Mouse (Mus musculus) brain, adult 2 months (tissue): ENCODE results near the gene Nmnat3.
A peak's percentile ranks its signal among the peaks of the same experiment; 100 is the strongest.
"Not testable (repeated sequence)": the region's sequence is repeated elsewhere in the genome, so short reads cannot be mapped to it uniquely, and the experiment has no call there.

Experiments
- DNase-seq: peaks from one replicate; pipeline ENCODE4 v3.0.0; 2011; ENCODE audit warnings: low read depth, low spot score

The Nmnat3 gene

DNA sequence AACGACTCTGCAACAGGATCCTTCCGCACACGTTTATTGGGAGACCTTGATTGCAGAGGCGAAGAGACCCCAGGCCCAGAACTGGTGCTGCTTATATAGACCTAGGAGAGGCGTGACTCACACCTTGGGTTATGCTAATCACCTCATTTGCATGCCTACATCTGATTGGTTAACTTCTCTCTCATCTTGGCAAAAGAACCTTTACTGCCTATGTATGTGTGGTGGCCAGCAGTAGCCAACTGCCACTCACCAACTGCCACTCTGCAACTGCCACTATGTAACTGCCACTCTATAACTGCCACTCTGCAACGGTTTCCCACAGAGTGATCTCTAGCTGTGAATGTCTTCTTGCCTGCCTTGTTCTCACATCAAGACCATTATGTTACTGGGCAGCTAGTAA lies at the start of gene Nmnat3:
TSS of gene Nmnat3 (plus strand) at position 301 of the 400 bp plus-strand sequence.
- DNase-seq = not testable (repeated sequence)

DNA sequence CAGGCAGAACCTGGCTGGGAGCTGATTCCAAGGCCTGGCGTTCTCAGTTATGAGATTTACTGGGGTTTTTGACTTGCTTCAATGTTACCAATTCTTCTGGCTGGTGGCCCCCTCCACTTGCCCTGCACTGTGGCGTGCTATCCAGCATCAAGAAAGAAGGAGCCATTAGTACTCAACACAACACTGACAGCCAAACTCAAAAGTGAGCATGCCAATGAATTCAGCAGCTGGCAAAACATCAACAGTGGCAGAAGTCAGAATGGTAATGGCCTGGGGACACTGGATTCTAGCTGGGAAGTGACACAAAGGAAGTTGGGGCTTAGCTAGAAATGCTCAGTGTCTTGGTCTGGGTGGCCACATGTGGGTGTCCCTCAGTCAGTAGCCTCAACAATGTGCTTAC lies 43.8 kb upstream of the Nmnat3 start:
- DNase-seq = no peak

DNA sequence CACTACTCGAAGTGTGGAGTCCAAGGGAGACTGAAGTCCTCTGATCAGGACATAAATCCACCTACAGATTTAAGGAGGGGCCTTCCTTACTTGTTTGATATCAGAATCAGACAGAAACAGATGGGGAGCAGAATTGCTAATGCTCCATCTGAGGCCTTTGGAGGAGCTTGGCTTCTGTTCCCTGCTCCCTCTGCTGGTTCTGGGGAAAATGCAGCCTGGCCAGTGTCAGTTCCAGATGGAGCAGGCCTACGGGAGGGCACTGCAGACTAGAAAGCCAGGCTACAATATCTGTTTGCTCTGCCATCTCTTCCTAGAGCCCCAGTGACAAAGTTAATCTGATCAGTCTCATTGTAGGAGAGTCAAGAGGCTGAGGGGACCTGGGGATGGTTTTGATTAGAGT lies 43.0 kb upstream of the Nmnat3 start:
- peak; percentile 93 for DNase-seq

DNA sequence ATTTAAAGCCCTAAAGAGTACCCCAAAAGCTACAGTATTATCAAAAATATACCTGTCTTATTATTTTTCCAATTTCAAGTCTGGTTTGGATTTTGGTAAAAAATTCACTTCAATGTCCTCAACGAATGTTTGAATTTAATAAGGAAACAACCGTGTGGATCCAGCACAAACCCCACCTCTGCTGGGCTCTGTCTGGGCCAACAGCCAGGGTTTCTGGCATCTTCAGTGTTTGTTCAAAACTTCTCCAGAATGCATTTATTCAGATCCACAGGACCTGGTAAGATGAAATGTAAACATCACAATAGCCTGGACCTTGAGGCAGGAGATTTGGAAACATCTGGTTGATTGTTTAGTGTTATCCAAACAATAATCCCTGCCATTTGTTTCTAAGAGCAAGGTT lies 42.0 kb upstream of the Nmnat3 start:
- DNase-seq = no peak

DNA sequence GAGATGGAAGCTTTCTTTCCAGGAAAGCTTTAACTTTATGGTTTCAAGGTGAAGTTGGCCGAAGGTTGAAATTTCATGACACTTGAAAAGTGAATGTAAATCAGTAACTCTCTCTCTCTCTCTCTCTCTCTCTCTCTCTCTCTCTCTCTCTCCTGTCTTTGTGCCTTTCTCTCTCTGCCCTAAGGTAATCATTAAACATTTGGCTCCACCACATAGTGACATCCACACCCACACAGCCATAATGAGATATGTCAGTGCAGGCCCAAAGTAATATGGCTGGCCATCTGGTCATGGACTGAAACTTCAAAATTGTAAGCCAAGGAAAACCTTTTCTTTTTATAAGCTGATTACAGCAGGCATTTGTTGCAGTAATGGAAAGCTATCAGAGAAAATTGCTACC lies 40.9 kb upstream of the Nmnat3 start:
- DNase-seq = no peak

DNA sequence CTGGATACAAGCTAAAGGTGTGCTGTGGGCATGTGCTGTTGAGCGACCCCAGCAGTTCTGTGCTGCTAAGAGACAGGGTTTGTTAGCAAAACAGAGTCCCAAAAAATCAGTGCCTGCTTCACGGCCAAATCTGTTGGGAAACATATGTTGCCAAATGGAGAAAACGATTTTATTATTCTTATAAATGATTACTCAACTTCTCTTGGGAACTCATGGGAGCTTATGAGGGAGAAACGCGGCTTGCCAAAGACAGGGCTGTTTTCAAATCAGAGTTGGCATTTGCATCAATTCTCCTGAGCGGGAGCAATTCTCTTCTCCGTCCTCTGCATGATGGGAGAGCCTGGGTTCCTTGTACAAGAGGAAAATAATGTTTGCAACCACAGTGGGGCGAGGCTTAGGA lies 27.0 kb upstream of the Nmnat3 start:
- peak; percentile 47 for DNase-seq

DNA sequence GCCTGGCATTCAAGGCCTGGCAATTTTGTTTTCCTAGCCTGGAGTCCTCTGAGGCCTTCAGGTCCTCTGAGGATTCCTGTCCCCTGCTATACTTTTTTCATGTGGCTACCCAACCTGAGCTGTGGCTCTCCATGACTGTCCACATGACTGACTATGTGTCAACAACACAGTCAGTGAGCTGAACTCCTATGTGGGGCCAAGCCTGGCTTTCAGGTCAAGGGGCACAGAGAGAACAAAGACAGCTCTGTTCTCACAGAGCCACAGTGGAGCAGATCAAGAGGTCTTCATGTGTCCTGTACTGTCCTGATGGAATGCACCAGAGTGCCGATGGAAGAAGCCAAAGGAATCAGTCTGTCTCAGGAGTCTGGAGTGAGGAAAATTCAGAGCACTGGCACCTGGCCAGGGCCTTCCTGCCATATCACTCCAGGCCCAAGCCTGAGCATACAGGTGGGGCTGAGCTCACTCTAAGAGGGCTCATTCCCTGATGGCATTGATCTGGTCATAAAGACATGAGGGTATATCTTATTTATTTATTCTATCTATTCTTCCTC lies 25.7 kb upstream of the Nmnat3 start:
- DNase-seq = no peak

DNA sequence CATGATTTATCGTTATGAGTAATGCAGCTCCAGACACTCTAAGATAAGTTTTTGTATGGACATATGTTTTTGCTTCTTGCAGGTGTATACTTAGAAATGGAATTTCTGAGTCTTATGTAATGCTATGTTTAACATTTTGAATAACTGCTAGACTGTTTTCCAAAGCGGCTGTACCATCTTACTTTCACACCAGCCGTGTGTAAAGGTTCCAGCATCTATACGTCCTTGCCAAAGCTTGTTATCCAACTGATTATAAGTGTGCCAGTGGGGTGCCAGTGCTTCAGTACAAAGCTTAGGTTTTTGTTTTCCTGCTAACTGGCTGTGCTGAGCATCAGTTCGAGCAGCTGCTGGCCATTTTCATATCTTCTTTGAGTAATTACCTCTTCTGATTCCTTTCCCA lies 22.3 kb upstream of the Nmnat3 start:
- peak; percentile 64 for DNase-seq

DNA sequence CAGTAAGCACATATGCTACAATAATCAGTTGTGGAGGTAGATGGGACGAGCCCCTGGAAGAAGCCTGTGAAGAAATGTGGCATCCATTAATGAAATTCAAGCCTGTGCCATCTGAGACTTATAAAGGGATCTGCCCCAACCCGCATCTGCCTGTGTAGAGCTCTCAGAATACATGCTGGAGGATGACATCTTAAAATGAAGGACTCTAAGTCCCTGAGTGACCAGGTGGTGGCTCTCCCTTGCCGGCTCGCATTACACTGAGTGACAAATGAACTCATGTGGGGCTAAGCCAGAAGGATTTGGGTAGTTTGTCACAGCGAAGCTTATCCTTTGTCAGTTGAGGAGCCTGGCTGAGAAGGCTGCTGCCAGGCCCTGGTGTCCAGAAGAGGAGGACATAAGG lies 14.5 kb upstream of the Nmnat3 start:
- DNase-seq = no peak

DNA sequence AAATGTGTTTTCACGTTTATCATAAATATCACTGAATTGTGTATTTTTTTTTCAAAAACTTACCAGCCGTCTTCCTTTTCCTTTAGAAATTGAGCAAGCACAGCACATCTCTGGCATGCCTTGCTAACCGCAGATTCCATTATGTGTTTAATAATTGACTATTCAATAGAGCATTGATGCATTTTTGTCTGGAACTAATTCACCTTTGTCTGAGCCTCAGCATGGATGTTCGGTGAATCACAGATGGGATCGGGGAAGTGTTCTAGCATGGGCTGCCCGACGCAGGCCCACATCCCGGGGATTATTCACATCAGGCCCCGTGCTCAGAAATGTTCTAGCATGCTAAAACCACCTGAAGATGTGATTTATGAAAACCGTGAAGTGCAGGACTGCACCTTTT lies 12.2 kb upstream of the Nmnat3 start:
- DNase-seq = no peak

DNA sequence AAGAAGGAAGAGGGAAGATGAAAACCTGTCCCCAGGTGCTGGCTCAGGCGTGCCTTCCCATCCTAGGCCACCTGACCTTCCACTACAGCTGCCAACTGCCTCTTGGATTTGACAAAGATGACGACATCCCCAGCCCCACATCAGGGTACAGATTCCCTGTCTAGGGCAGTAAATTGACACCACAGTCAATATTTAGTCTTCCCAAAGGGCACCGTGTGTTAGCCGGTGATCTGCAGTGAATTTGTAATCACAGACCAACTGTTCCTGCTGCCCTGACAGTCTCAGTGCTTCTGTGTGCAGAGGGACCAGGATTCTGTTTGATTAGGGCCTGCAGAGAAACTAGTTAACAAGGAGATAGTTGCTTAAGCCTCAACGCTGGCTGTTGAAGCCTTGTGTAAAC lies 7.1 kb upstream of the Nmnat3 start:
- no peak for DNase-seq

DNA sequence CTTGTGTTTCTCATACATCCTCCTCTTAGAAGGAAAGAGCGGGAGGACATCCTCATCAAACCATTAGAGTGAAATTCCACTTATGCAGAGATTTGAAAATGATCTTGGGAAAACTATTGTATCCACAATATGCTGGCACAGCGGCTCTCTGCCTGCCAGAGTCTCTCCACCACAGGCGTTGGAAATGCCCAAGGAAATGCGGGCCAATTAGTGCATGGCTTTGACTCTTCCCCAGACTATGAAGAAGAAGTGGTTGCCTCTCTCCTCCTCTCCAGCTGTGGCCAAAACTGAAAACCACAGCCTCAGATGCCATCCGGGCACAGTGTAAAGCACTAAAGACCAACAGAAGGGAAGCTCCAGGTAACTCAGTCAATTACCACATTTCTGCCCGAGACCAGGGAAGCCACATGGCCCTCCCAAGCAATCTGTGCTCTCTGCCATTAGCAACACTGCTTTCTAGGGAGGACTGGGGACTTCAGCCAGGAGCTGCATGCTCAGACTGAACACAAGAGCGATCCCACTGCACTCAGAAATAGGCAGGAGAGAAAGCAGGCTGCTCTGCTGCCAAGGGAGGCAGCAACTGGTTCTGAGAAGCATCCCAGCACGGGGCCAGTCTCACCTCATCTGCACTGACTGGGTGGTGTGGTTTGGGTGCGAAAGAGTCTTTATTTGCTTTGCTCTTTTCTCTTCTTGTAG lies 1.5 kb upstream of the Nmnat3 start:
- DNase-seq = peak; percentile 56

DNA sequence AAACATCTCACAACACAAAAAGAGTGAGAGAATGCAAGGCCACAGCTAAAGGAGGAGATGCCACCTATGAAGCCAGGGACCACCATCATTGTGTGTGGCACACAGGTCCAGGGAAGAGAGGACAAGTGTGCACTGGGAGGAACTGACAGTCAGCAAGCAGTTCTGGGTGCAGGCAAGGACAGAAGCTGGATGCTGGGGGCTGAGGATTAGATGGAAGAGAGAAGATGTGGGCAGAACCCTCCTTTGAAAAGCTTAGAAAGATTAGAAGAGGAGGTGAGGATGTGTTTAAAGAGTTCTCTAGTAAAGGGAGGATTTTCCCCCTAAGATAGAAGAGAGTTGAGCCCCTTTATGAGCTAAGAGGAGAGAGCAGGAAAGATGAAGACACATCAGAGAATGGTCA lies 2.4 kb downstream of the Nmnat3 start:
- DNase-seq = no peak

DNA sequence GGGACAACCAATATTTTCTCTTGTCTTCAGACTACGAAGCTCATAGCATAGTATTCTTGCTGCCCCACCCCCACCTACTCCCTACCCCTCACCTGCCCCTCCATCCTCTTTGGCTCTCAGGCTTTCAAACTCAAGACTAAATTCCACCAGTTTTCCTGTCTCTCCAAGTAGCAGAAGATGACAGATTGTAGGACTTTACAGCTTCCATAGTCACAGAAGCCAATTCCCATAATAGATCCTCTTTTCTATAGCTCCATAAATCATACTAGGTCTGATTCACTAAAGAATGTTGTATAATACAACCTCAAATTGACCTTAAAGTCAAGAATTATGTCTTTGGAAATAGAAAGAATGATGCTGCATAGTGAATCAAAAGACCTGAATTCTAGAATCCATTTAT lies 3.4 kb downstream of the Nmnat3 start:
- DNase-seq = peak; percentile 36

DNA sequence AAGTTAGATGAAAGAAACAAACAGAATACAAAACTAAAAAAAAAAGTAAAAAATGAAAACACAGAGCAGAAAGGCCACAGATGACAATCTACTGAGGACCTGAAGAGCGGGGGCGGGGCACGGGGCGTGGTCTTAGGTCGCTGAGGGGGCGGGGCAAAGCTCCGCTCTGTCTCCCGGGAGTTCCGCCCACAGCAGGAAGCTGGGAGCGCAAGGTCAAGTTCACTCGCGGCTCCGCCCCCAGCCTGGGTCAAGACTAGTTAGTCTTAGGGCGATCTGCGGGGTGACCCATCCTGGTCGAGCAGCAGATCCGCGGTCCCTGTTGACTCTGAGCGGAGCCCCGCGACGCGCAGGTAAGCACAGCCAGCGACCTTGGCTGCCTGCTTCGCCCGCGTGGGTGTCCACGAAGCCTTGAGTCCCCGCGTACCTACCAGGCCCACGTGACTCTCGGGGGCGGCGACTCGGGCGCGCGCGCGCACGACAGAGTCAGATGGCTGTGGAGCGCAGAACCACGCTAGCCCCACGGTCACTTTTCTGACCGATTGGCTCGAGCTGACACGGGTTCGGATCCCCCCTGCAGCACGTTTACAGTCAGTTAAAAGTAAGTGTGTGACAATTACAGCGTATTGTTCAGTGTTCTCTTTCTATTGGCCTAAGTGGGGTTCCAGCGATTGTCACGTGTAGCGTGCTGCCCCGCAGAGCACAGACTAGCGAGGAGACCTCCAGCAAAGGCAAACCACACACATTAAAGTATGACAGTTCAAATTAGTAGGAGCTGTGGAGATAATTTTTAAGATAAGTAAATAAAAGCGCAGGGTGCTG lies 9.4 kb downstream of the Nmnat3 start:
- DNase-seq = peak; percentile 93

DNA sequence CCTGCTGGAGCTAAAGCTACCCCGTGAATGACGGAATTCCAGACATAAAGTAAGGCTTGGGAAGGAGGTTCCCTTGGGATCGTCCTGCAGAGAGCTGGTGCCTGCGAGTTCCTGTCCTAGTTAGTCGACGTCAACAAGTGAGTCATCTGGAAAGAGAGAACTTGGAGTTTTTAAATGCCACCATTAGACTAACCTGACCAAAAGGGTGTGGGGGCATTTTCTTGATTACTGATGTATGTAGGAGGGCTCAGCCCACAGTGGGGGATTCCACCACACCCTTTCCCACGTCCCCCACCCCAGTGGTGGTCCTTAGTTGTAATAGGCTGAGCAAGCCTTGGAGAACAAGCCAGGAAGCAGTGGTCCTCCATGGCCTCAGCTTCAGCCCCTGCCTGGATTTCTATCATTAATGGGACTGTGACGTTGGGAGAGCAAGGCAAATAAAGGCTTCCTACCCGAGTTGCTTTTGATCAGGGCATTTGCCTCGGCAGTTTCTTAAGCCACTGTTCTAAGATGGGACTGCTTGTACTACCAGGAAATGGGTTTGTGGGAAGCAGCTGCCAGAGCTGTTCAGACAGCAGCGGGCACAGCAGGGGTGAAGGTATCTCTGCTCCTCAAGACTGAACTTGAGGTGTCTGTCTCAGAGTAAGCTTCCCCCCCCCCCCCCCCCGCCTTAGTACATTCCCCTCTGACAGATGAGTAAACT lies 10.2 kb downstream of the Nmnat3 start:
- peak; percentile 45 for DNase-seq

DNA sequence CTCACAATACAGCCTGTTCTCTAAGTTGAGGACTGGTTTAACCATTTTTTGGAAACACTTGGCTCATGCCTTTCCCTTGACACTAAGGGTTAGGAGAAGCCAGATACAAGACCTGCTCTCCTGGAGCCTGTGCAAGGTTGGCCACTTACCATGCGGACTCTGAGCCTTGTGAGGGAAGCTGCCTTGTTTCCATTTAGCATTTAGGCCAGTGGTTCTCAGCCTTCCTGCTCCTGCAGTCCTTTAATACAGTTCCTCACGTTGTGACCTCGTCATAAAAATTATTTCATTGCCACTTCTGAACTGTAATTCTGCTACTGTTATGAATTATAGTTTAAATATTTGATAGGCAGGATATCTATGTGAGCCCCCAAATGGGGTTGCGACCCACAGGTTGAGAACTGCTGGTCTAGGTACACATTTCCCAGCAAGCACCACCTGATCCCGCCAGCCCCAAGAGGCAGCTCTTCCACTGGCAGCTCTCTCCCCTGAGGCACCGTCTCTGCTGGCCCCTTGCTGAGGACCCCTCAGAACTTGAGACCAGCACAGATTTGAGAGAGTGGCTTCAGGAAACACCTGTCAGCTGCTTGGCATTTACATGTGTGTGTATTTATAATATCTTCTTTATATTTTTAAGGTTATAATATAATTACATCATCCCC lies 10.8 kb downstream of the Nmnat3 start:
- no peak for DNase-seq

DNA sequence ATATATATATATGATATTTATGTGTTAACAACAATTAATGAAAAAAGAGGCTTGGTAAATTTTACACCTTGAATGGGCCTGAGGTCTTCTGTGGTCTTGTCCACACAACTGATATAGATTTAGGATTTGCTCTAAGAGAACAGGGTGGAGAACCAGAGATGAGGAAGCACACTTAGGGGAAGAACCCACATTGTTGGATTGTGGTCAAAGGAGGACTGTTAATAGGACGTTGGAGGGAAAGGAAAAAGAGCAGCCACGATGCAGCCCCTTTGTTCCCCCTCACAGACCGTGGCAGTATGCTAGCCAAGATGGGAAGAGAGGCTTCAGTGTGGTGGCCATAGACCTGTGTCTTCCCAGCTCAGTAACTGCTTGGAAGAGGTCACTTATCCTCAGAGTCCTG lies 11.5 kb downstream of the Nmnat3 start:
- DNase-seq = no peak

DNA sequence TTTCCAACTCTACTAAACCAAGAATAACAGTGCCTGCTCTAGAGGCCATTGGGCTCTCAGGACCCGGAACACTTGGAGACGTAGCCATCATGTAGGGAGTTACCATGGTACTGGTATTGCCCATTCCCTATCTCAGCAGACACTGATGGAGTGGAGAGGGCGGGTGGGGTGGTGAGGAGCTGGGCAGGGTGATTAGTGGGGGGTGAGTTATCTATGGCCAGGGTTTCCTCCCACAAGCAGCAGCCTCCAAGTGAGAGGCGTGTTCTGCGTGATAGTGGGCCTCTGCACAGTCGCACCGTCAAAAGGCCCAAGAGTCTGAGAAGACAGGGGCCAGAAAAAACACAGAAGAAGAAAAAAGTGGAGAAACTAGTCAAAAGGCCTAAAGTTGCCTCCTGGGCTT lies 12.0 kb downstream of the Nmnat3 start:
- no peak for DNase-seq

DNA sequence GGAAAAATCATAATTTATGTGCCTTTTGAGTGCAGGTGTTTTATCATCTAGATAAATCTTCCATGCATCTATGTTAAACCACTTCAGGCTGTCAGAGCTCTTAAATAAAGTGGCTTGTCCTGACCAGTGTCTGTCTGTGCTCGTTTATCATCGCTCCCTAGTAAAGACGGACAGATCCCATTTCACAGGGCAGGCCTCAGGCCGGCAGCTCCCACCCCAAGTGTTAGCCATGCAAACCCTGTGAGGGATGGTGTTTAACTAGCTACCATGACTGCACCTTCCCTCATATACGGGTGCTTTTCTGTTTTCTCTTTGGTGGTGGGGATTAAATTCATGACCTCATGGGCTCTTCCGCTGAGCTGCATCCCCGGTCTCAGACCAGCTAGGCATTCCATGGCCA lies 13.3 kb downstream of the Nmnat3 start:
- DNase-seq = no peak

DNA sequence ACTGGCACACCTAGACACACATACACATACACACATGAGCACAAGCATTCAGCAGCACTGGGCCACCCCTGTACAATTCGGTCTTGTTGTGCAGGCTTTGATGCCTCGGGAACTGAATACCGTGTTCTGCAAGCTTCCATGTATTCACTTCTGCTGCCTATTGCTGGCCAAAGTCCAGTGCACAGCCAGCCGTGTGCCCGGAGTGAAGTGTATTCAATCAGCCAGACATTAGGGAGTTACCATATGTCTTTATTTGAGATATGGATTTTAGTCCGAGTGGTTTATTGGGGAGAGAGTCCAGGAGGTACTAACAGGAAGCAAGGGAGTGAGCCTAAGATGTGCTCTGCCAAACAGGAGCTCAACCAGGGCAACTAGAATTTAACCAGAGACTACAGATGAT lies 19.8 kb downstream of the Nmnat3 start:
- DNase-seq = no peak
